Mouse (Mus musculus) erythroblast, embryonic 14.5 days (primary cell): ENCODE data around the gene Grid2ip. TPM values are rescaled to one million over a fixed set of nuclear protein-coding genes. Genes with fewer than 3 reads are reported as not detected.
"Not testable (repeated sequence)": the region's sequence is repeated elsewhere in the genome, so short reads cannot be mapped to it uniquely, and the experiment has no call there.

ENCODE experiments used
- H3K27me3 ChIP-seq: 2 replicates; pipeline ENCODE4 v1.6.1; 2012; ENCODE audit warnings: inconsistent platforms; ENCODE audit not compliant: control insufficient read depth
- H3K36me3 ChIP-seq: 2 replicates; pipeline ENCODE4 v1.6.1; 2012; ENCODE audit warnings: mild to moderate bottlenecking, inconsistent platforms; ENCODE audit not compliant: control insufficient read depth
- H3K4me1 ChIP-seq: 2 replicates; pipeline ENCODE4 v1.6.1; 2012; ENCODE audit warnings: inconsistent platforms; ENCODE audit not compliant: control insufficient read depth
- H3K4me3 ChIP-seq: replicated peaks from 2 replicates; pipeline ENCODE3; 2012; ENCODE audit warnings: moderate library complexity, mild to moderate bottlenecking, inconsistent platforms
- H3K9me3 ChIP-seq: 2 replicates; pipeline ENCODE4 v1.6.1; 2012; ENCODE audit warnings: low read length, inconsistent platforms, mixed read lengths; ENCODE audit not compliant: control insufficient read depth
- GATA1 ChIP-seq: IDR thresholded peaks from 2 replicates; pipeline ENCODE4 v1.6.1; 2012; ENCODE audit warnings: low read length, inconsistent platforms, mixed read lengths
- TAL1 ChIP-seq: IDR thresholded peaks from 3 replicates; pipeline ENCODE4 v1.6.1; 2012; ENCODE audit warnings: low read length, inconsistent platforms, mixed read lengths
- polyA plus RNA-seq: library from polyadenylated mRNA; stranded (reverse); fragments of >175 nt; gene quantifications from 2 replicates; pipeline ENCODE4 v1.2.3, GENCODE M21; 2012

Gene Grid2ip
- polyA plus RNA-seq, 1 experiment: not detected

DNA sequence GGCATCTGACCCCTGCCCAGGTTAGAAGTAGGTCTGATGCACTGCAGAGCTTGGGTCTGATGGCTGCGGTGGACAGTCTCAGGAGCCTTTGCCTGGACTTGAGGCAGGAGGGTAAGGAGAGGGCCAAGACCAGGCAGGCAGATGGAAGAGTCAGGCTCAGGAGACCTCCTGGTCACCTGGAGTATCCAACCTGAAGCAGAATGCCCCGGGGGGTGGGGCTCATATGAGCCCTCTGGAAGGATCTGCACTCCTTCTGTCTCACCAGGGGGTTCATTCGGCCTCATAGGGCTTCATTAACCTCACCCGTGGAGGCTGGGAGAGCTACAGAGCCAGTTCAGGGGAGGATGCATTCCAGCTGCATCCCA, 14.0 kb downstream of the Grid2ip start:
- H3K9me3 ChIP-seq: peaks cover under 1% of the 10 kb centered on the region; the same call in 1 of the 2 replicates
- H3K4me3 ChIP-seq: no peak overlapping the region
- no peak for TF ChIP-seq GATA1
- TF ChIP-seq TAL1: no peak
- peaks cover 84% of the 10 kb centered on the region for H3K27me3 ChIP-seq
- no peaks in the 10 kb centered on the region for H3K36me3 ChIP-seq
- H3K4me1 ChIP-seq: peaks cover 6% of the 10 kb centered on the region

GRCm38 (mm10) chr5:143372818-143373217, 15.7 kb downstream of the Grid2ip start:
- peaks cover 6% of the 10 kb centered on the region for H3K4me1 ChIP-seq
- H3K27me3 ChIP-seq: peaks cover 80% of the 10 kb centered on the region
- H3K9me3 ChIP-seq: peaks cover 7% of the 10 kb centered on the region
- no peaks in the 10 kb centered on the region for H3K36me3 ChIP-seq
- H3K4me3 ChIP-seq: no peak overlapping the region
- TF ChIP-seq GATA1: no peak
- TF ChIP-seq TAL1: no peak

DNA sequence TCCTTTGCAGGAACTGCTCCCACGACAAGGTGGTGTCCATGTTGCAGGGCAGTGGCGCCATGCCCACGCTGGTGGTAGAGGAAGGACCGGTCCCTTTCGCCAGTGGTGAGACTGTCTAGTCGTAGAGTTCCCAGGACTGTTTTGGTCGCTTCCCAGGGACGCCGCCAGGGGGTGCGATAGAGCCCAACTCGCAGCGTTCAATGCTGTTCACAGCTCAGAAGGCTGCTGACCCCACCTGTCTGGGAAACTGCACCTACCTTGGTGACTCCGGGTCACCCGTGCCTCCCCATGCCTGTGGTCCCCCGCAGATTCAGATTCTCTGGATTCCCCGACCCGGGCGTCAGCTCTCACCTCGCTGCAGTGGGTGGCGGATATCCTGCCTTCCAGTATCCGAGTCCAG, 18.1 kb downstream of the Grid2ip start:
- H3K4me1 ChIP-seq: peaks cover 6% of the 10 kb centered on the region
- H3K36me3 ChIP-seq: no peaks in the 10 kb centered on the region
- no peak overlapping the region for H3K4me3 ChIP-seq
- peaks cover 7% of the 10 kb centered on the region for H3K9me3 ChIP-seq
- peaks cover 56% of the 10 kb centered on the region for H3K27me3 ChIP-seq
- TF ChIP-seq TAL1: no peak
- TF ChIP-seq GATA1: no peak

- H3K27me3 ChIP-seq: peaks cover 47% of the 10 kb centered on the region
- TF ChIP-seq GATA1 (no peak), TAL1 (no peak)
- peaks cover 6% of the 10 kb centered on the region for H3K4me1 ChIP-seq
- H3K4me3 ChIP-seq: no peak overlapping the region
- H3K9me3 ChIP-seq: peaks cover 7% of the 10 kb centered on the region
- H3K36me3 ChIP-seq: no peaks in the 10 kb centered on the region
Observed at GRCm38 (mm10) chr5:143376156-143376555, 19.0 kb downstream of the Grid2ip start.

DNA sequence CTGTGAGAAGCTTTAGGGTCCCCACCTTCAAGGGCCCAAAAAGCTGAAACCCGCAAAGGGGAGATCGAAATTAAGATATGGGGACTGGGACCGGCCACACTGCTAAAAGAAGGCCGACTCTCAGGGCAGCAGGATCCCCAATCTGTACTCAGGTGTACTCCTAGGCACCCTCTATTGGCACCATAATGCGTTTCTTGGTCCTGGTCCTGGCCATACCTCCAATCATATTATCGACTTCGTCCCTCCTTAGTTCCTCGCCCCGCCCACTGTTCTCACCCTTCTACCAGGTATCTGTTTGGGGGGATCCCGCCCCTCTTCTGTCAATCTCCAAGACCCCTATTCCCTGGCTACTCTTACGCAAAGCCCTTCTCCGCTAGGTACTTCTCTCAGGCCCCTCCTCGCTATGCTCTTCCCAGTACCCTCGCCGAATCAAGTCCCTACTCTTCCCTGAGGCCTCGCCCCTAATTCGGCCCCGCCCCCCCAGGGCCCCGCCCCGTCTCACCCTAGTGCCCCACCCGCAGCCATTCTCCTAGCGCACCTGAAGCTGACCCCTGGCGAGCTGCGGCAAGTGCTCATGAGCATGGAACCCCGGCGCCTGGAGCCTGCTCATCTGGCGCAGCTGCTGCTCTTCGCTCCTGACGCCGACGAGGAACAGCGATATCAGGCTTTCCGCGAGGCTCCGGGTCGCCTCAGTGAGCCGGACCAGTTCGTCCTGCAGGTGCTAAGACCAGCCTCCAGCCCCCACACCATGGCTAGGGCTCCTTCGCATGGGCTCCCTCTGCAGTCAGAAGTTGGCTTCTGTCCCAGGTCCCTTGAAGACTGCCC, 29.9 kb downstream of the Grid2ip start:
- Histone ChIP-seq H3K27me3 (peaks cover 46% of the 10 kb centered on the region), H3K4me3 (no peak overlapping the region), H3K4me1 (peaks cover 8% of the 10 kb centered on the region), H3K9me3 (no peaks in the 10 kb centered on the region), H3K36me3 (no peaks in the 10 kb centered on the region)
- TF ChIP-seq TAL1: no peak

- Histone ChIP-seq H3K9me3 (peaks cover 5% of the 10 kb centered on the region), H3K4me3 (no peak overlapping the region), H3K27me3 (peaks cover 3% of the 10 kb centered on the region; the same call in 1 of the 2 replicates), H3K36me3 (no peaks in the 10 kb centered on the region; the same call in 1 of the 2 replicates), H3K4me1 (peaks cover 2% of the 10 kb centered on the region)
- TF ChIP-seq TAL1 (no peak), GATA1 (no peak)
Observed at GRCm38 (mm10) chr5:143394184-143394583, 37.0 kb downstream of the Grid2ip start.

- H3K36me3 ChIP-seq: not testable (repeated sequence)
Observed at GRCm38 (mm10) chr5:143394966-143395365, 37.8 kb downstream of the Grid2ip start.

GRCm38 (mm10) chr5:143395649-143396048, 38.5 kb downstream of the Grid2ip start:
- Histone ChIP-seq H3K4me1 (peaks cover 2% of the 10 kb centered on the region), H3K36me3 (no peaks in the 10 kb centered on the region; the same call in 1 of the 2 replicates), H3K9me3 (peaks cover 5% of the 10 kb centered on the region), H3K27me3 (peaks cover 3% of the 10 kb centered on the region; the same call in 1 of the 2 replicates), H3K4me3 (no peak overlapping the region)
- no peak for TF ChIP-seq GATA1
- no peak for TF ChIP-seq TAL1

More at GRCm38 (mm10) chr5:143394966-143395365, 37.8 kb downstream of the Grid2ip start:
- not testable (repeated sequence) for H3K9me3 ChIP-seq, H3K4me3 ChIP-seq, H3K4me1 ChIP-seq, H3K27me3 ChIP-seq

GRCm38 (mm10) chr5:143400501-143400900, 43.4 kb downstream of the Grid2ip start:
- H3K4me1 ChIP-seq: peaks cover 33% of the 10 kb centered on the region
- peaks cover 5% of the 10 kb centered on the region for H3K36me3 ChIP-seq
- H3K9me3 ChIP-seq: no peaks in the 10 kb centered on the region
- no peaks in the 10 kb centered on the region for H3K27me3 ChIP-seq
- H3K4me3 ChIP-seq: no peak overlapping the region
- TF ChIP-seq GATA1 (no peak), TAL1 (no peak)
